In genomic region chr13:63544967-63545253, GRCm38 (mm10) we compare ENCODE assay signal across 13 mouse cellular contexts. TPM values are rescaled to one million over a fixed set of nuclear protein-coding genes. Genes with fewer than 3 reads are reported as not detected.
A peak's percentile ranks its signal among the peaks of the same experiment; 100 is the strongest.
DNase-seq lines count a peak whose midpoint lies in the region; ATAC-seq and TF ChIP-seq lines count a peak whose summit lies in the region.
"Had no signal": no experiment of that assay in that cellular context is flagged by ENCODE, and none has a peak within 500 bp of the region (broad histone marks: within the 10 kb centered on the region; RNA-seq: fewer than 3 reads in every experiment).

No protein-coding gene starts in this region.

- H3K4me3 ChIP-seq in hindbrain, embryonic 15.5 days = no peak overlapping the region
- no peak overlapping the region for H3K4me3 ChIP-seq in hindbrain, embryonic 14.5 days (replicated peaks; ENCODE audit: low read length)
- no peak overlapping the region for H3K4me3 ChIP-seq in lung, embryonic 15.5 days
- no peak overlapping the region for H3K4me3 ChIP-seq in lung, postnatal 0 days (ENCODE audit: low read depth, low read length)
- 0 out of 2 replicates have a peak overlapping the region, but pooled peaks have one; percentile 0 for H3K4me3 ChIP-seq in forebrain, embryonic 13.5 days
- H3K4me3 ChIP-seq in hindbrain, postnatal 0 days (ENCODE audit: low read length) = no peak overlapping the region
- H3K4me3 ChIP-seq: heart, embryonic 15.5 days; liver, embryonic 15.5 days had no signal

- no peaks in the 10 kb centered on the region for H3K9me3 ChIP-seq in hindbrain, embryonic 15.5 days
- no peaks in the 10 kb centered on the region for H3K9me3 ChIP-seq in hindbrain, embryonic 14.5 days (ENCODE audit: control insufficient read depth, low read length)
- no peaks in the 10 kb centered on the region for H3K9me3 ChIP-seq in lung, embryonic 15.5 days
- H3K9me3 ChIP-seq in lung, postnatal 0 days (ENCODE audit: low read length) = no peaks in the 10 kb centered on the region
- no peaks in the 10 kb centered on the region for H3K9me3 ChIP-seq in forebrain, embryonic 13.5 days (replicated peaks)
- no peaks in the 10 kb centered on the region for H3K9me3 ChIP-seq in hindbrain, postnatal 0 days (ENCODE audit: low read length)
- H3K9me3 ChIP-seq: heart, embryonic 15.5 days; liver, embryonic 15.5 days had no signal

- H3K4me1 ChIP-seq in hindbrain, embryonic 15.5 days (replicated peaks) = peaks cover 20% of the 10 kb centered on the region
- peaks cover 18% of the 10 kb centered on the region for H3K4me1 ChIP-seq in hindbrain, embryonic 14.5 days (replicated peaks; ENCODE audit: control insufficient read depth, insufficient read depth, low read length)
- H3K4me1 ChIP-seq in lung, embryonic 15.5 days = peaks cover 52% of the 10 kb centered on the region
- H3K4me1 ChIP-seq in lung, postnatal 0 days (ENCODE audit: insufficient read depth, low read depth, low read length) = peaks cover 15% of the 10 kb centered on the region
- peaks cover 70% of the 10 kb centered on the region for H3K4me1 ChIP-seq in forebrain, embryonic 13.5 days
- no peaks in the 10 kb centered on the region for H3K4me1 ChIP-seq in hindbrain, postnatal 0 days (ENCODE audit: insufficient read depth, low read length)

- ATAC-seq in hindbrain, embryonic 15.5 days (ENCODE audit: low FRiP score, low read depth) = no peak
- ATAC-seq in hindbrain, embryonic 14.5 days (ENCODE audit: low FRiP score) = no peak
- no peak for ATAC-seq in lung, embryonic 15.5 days (ENCODE audit: borderline replicate concordance, extremely low read depth, low FRiP score, low TSS enrichment)
- no peak for ATAC-seq in lung, postnatal 0 days
- ATAC-seq in forebrain, embryonic 13.5 days = no peak
- ATAC-seq in hindbrain, postnatal 0 days = no peak

- peak overlapping the region; percentile 15; the same call in 1 of the 2 replicates for H3K4me2 ChIP-seq in hindbrain, embryonic 15.5 days
- no peak overlapping the region for H3K4me2 ChIP-seq in hindbrain, embryonic 14.5 days (replicated peaks)
- no peak overlapping the region for H3K4me2 ChIP-seq in lung, embryonic 15.5 days
- no peak overlapping the region for H3K4me2 ChIP-seq in lung, postnatal 0 days (replicated peaks; ENCODE audit: low read depth, low read length)
- H3K4me2 ChIP-seq in forebrain, embryonic 13.5 days = peak overlapping the region; percentile 51
- peak overlapping the region; percentile 4; the same call in 1 of the 2 replicates for H3K4me2 ChIP-seq in hindbrain, postnatal 0 days (ENCODE audit: low read depth, low read length)
- H3K4me2 ChIP-seq: heart, embryonic 15.5 days; liver, embryonic 15.5 days had no signal

- DNase-seq in hindbrain, embryonic 14.5 days (ENCODE audit: low spot score) = no peak
- DNase-seq in lung, postnatal 0 days (ENCODE audit: low spot score) = no peak
- DNase-seq in hindbrain, postnatal 0 days (ENCODE audit: low spot score) = no peak
- DNase-seq in left cerebral cortex, postnatal 10 days (ENCODE audit: extremely low spot score in 1 of 2, low spot score in 2 of 2) = no peak
- DNase-seq: cerebellum, postnatal 10 days; left cerebral cortex, postnatal 4 days; thymus, postnatal 36 days had no signal

- no peak for TF ChIP-seq EP300 in lung, postnatal 0 days (IDR thresholded peaks at IDR 0.05)

- H3K27me3 ChIP-seq in hindbrain, embryonic 15.5 days = no peaks in the 10 kb centered on the region
- no peaks in the 10 kb centered on the region for H3K27me3 ChIP-seq in hindbrain, embryonic 14.5 days (ENCODE audit: control insufficient read depth, insufficient read depth, low read length)
- no peaks in the 10 kb centered on the region for H3K27me3 ChIP-seq in lung, embryonic 15.5 days
- H3K27me3 ChIP-seq in lung, postnatal 0 days (replicated peaks; ENCODE audit: insufficient read depth, low read length) = no peaks in the 10 kb centered on the region
- H3K27me3 ChIP-seq in forebrain, embryonic 13.5 days = peaks cover 40% of the 10 kb centered on the region
- no peaks in the 10 kb centered on the region for H3K27me3 ChIP-seq in hindbrain, postnatal 0 days (ENCODE audit: insufficient read depth, low read length)
- H3K27me3 ChIP-seq: heart, embryonic 15.5 days; liver, embryonic 15.5 days had no signal

- peak overlapping the region; percentile 36 for H3K27ac ChIP-seq in hindbrain, embryonic 15.5 days (replicated peaks)
- H3K27ac ChIP-seq in hindbrain, embryonic 14.5 days = no peak overlapping the region
- H3K27ac ChIP-seq in lung, embryonic 15.5 days = peak overlapping the region; percentile 37; the same call in 1 of the 2 replicates
- no peak overlapping the region for H3K27ac ChIP-seq in lung, postnatal 0 days (ENCODE audit: low read length)
- H3K27ac ChIP-seq in forebrain, embryonic 13.5 days = peak overlapping the region; percentile 12; the same call in 1 of the 2 replicates
- no peak overlapping the region for H3K27ac ChIP-seq in hindbrain, postnatal 0 days
- H3K27ac ChIP-seq: heart, embryonic 15.5 days; liver, embryonic 15.5 days; stomach, postnatal 0 days had no signal

- WGBS in hindbrain, embryonic 15.5 days = 37% methylated on average over 5 of the region's 5 CpGs
- 37% methylated on average over 5 of the region's 5 CpGs for WGBS in hindbrain, embryonic 14.5 days
- WGBS in lung, embryonic 15.5 days = 16% methylated on average over 5 of the region's 5 CpGs
- 15% methylated on average over 5 of the region's 5 CpGs for WGBS in lung, postnatal 0 days
- 17% methylated on average over 5 of the region's 5 CpGs for WGBS in forebrain, embryonic 13.5 days
- WGBS in hindbrain, postnatal 0 days = 50% methylated on average over 5 of the region's 5 CpGs

- no peak for TF ChIP-seq CTCF in lung, postnatal 0 days (IDR thresholded peaks at IDR 0.05)
- TF ChIP-seq CTCF in hindbrain, postnatal 0 days (IDR thresholded peaks at IDR 0.05; ENCODE audit: low read depth) = no peak

- peaks cover 25% of the 10 kb centered on the region for H3K36me3 ChIP-seq in hindbrain, embryonic 15.5 days
- peaks cover 56% of the 10 kb centered on the region for H3K36me3 ChIP-seq in hindbrain, embryonic 14.5 days (replicated peaks; ENCODE audit: control insufficient read depth, insufficient read depth)
- peaks cover 66% of the 10 kb centered on the region for H3K36me3 ChIP-seq in lung, embryonic 15.5 days
- H3K36me3 ChIP-seq in lung, postnatal 0 days (ENCODE audit: insufficient read depth, low read length) = peaks cover 14% of the 10 kb centered on the region; the same call in 1 of the 2 replicates
- H3K36me3 ChIP-seq in forebrain, embryonic 13.5 days (ENCODE audit: poor library complexity, severe bottlenecking) = peaks cover 32% of the 10 kb centered on the region
- H3K36me3 ChIP-seq in hindbrain, postnatal 0 days (ENCODE audit: insufficient read depth, low read length) = peaks cover 25% of the 10 kb centered on the region

- intact Hi-C loops in left cerebral cortex, postnatal 10 days (cut with DNase I) = no loop called here

- no peak overlapping the region for H3K9ac ChIP-seq in hindbrain, embryonic 15.5 days
- H3K9ac ChIP-seq in hindbrain, embryonic 14.5 days = no peak overlapping the region
- no peak overlapping the region for H3K9ac ChIP-seq in lung, embryonic 15.5 days
- no peak overlapping the region for H3K9ac ChIP-seq in lung, postnatal 0 days (replicated peaks; ENCODE audit: low read depth)
- no peak overlapping the region for H3K9ac ChIP-seq in forebrain, embryonic 13.5 days
- no peak overlapping the region for H3K9ac ChIP-seq in hindbrain, postnatal 0 days (replicated peaks; ENCODE audit: low read length)
- H3K9ac ChIP-seq: heart, embryonic 15.5 days; liver, embryonic 15.5 days had no signal

RNA-seq across cellular contexts. Expression of gene Ptch1, which starts 28.5 kb away (rescaled TPM):
- 16.3 and 16.6 TPM in 2 replicates for polyA plus RNA-seq in hindbrain, embryonic 15.5 days (2015; fragmentation: Nextera tagmentation; extraction: Ambion mirVana)
- 22.7 and 24.2 TPM in 2 replicates for polyA plus RNA-seq in hindbrain, embryonic 14.5 days (2014; fragmentation: Nextera tagmentation; extraction: Ambion mirVana)
- 34.8 and 36.8 TPM in 2 replicates for polyA plus RNA-seq in lung, embryonic 15.5 days (2015; fragmentation: Nextera tagmentation; extraction: Ambion mirVana)
- polyA plus RNA-seq in lung, postnatal 0 days (2015; fragmentation: Nextera tagmentation; extraction: Ambion mirVana) = 15.2 and 21.3 TPM in 2 replicates
- 11.3 and 16.0 TPM in 2 replicates for polyA plus RNA-seq in forebrain, embryonic 13.5 days (2015; fragmentation: Nextera tagmentation; extraction: Ambion mirVana)
- 39.0 and 58.4 TPM in 2 replicates for total RNA-seq in hindbrain, postnatal 0 days (2014; rRNA removed)
- polyA plus RNA-seq in hindbrain, postnatal 0 days (2015; fragmentation: Nextera tagmentation; extraction: Ambion mirVana) = 9.6 and 10.4 TPM in 2 replicates
- 10 to 100 TPM; 37.4 to 40.6 TPM for total RNA-seq in left cerebral cortex, postnatal 10 days (2021)

RNA-seq across cellular contexts. Expression of gene Fancc, which starts 47.8 kb away (rescaled TPM):
- polyA plus RNA-seq in hindbrain, embryonic 15.5 days (2015; fragmentation: Nextera tagmentation; extraction: Ambion mirVana) = 15.5 and 17.6 TPM in 2 replicates
- polyA plus RNA-seq in hindbrain, embryonic 14.5 days (2014; fragmentation: Nextera tagmentation; extraction: Ambion mirVana) = 15.5 and 15.9 TPM in 2 replicates
- polyA plus RNA-seq in lung, embryonic 15.5 days (2015; fragmentation: Nextera tagmentation; extraction: Ambion mirVana) = 25.2 and 28.7 TPM in 2 replicates
- 26.0 and 37.6 TPM in 2 replicates for polyA plus RNA-seq in lung, postnatal 0 days (2015; fragmentation: Nextera tagmentation; extraction: Ambion mirVana)
- 13.7 and 18.1 TPM in 2 replicates for polyA plus RNA-seq in forebrain, embryonic 13.5 days (2015; fragmentation: Nextera tagmentation; extraction: Ambion mirVana)
- total RNA-seq in hindbrain, postnatal 0 days (2014; rRNA removed) = 17.7 and 25.9 TPM in 2 replicates
- 11.4 and 11.9 TPM in 2 replicates for polyA plus RNA-seq in hindbrain, postnatal 0 days (2015; fragmentation: Nextera tagmentation; extraction: Ambion mirVana)
- 10 to 100 TPM in 1 of 2 experiments, 1 to 10 TPM in 1; 7.9 to 10.3 TPM for total RNA-seq in left cerebral cortex, postnatal 10 days (2021)

Comparison
In these comparisons a context has a peak if more than half of its experiments do, and no peak if none do; other contexts are left out.
1. H3K27ac ChIP-seq: peak in hindbrain, embryonic 15.5 days (single experiment), lung, embryonic 15.5 days (single experiment) and forebrain, embryonic 13.5 days (single experiment); none in hindbrain, embryonic 14.5 days (single experiment), lung, postnatal 0 days (single experiment) and hindbrain, postnatal 0 days (single experiment).
2. H3K4me2 ChIP-seq: peak in hindbrain, embryonic 15.5 days (single experiment), forebrain, embryonic 13.5 days (single experiment) and hindbrain, postnatal 0 days (single experiment); none in hindbrain, embryonic 14.5 days (single experiment), lung, embryonic 15.5 days (single experiment) and lung, postnatal 0 days (single experiment).